Mouse (Mus musculus): ENCODE data around the gene Evi5.

- TF ChIP-seq CTCF (IDR thresholded peaks at IDR 0.05) (no peak), EP300 (IDR thresholded peaks at IDR 0.05) (no peak)
Measured at GRCm38 (mm10) chr5:107909668-107910067, 34.8 kb upstream of the Evi5 start.

All from lung, postnatal 0 days (tissue).